In the genomic region with DNA sequence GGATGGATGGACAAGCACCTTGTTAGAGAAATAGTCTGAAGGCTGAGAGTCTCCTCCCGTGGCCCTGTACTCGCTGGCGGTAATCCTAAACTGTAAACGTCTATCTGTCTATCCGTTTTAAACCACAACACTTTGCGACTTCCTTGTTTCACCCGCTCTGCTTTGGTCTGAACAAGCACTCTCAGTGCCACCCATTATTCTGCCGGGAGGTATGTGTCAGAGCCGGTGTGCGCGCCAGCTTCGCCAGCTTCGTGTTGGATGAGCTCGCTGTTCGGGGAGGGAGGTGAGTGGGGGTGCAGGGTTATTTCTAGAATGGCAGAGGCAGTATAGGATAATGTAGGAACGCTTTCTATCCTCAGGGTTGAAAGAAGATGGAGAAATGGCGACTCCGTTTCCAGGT, we compare ENCODE assay signal across 10 mouse cellular contexts. TPM values are rescaled to one million over a fixed set of nuclear protein-coding genes. Genes with fewer than 3 reads are reported as not detected.
A peak's percentile ranks its signal among the peaks of the same experiment; 100 is the strongest.
DNase-seq lines count a peak whose midpoint lies in the region; ATAC-seq and TF ChIP-seq lines count a peak whose summit lies in the region.
"Had no signal": no experiment of that assay in that cellular context is flagged by ENCODE, and none has a peak within 500 bp of the region (broad histone marks: within the 10 kb centered on the region; RNA-seq: fewer than 3 reads in every experiment).

No protein-coding gene starts in this region.

- no peaks in the 10 kb centered on the region for H3K36me3 ChIP-seq in midbrain, embryonic 13.5 days
- H3K36me3 ChIP-seq in midbrain, postnatal 0 days (ENCODE audit: insufficient read depth, low read length) = no peaks in the 10 kb centered on the region
- H3K36me3 ChIP-seq: embryonic facial prominence, embryonic 12.5 days; heart, embryonic 13.5 days had no signal

- no peak for TF ChIP-seq CTCF in midbrain, postnatal 0 days (IDR thresholded peaks at IDR 0.05)
- TF ChIP-seq CTCF in bone marrow macrophage, adult 2 months (IDR thresholded peaks at IDR 0.05; ENCODE audit: low read depth, low read length) = no peak

- WGBS in midbrain, embryonic 13.5 days = 90% methylated on average over 18 of the region's 18 CpGs
- 85% methylated on average over 18 of the region's 18 CpGs for WGBS in midbrain, postnatal 0 days

- TF ChIP-seq POLR2A in bone marrow macrophage, adult 2 months (IDR thresholded peaks at IDR 0.05; ENCODE audit: borderline replicate concordance, low read depth, low read length) = no peak

- intact Hi-C loops in gastrocnemius, postnatal 14 days (cut with DNase I; ENCODE audit: low total_unique reads) = no loop called here

- H3K27me3 ChIP-seq in midbrain, embryonic 13.5 days = no peaks in the 10 kb centered on the region
- no peaks in the 10 kb centered on the region for H3K27me3 ChIP-seq in midbrain, postnatal 0 days (ENCODE audit: insufficient read depth, low read length)
- H3K27me3 ChIP-seq: embryonic facial prominence, embryonic 12.5 days had no signal

- peaks cover 36% of the 10 kb centered on the region for H3K4me1 ChIP-seq in midbrain, embryonic 13.5 days (replicated peaks)
- H3K4me1 ChIP-seq in midbrain, postnatal 0 days (ENCODE audit: insufficient read depth, low read length) = no peaks in the 10 kb centered on the region
- H3K4me1 ChIP-seq in bone marrow macrophage, adult 2 months (ENCODE audit: control insufficient read depth, insufficient read depth, low read length) = peaks cover 19% of the 10 kb centered on the region

- no peak overlapping the region for H3K9ac ChIP-seq in midbrain, embryonic 13.5 days (replicated peaks)
- no peak overlapping the region for H3K9ac ChIP-seq in midbrain, postnatal 0 days (replicated peaks; ENCODE audit: low read length, poor library complexity, severe bottlenecking)
- H3K9ac ChIP-seq: embryonic facial prominence, embryonic 12.5 days; heart, embryonic 13.5 days had no signal

- ATAC-seq in midbrain, embryonic 13.5 days = peak; percentile 24; the same call in 1 of the 2 replicates
- no peak for ATAC-seq in midbrain, postnatal 0 days (ENCODE audit: low FRiP score)

- DNase-seq in midbrain, postnatal 0 days (ENCODE audit: low spot score) = no peak
- DNase-seq in left cerebral cortex, adult 18-20 months (ENCODE audit: low spot score in 2 of 2) = peak; percentile 52 to 58
- DNase-seq in thymus, adult 18-20 months = peak; percentile 30 to 46
- DNase-seq in kidney, postnatal 36 days = no peak
- DNase-seq in urinary bladder, postnatal 25 days (ENCODE audit: low spot score) = no peak
- DNase-seq in gastrocnemius, postnatal 14 days = no peak

- peak overlapping the region; percentile 51 for H3K27ac ChIP-seq in midbrain, embryonic 13.5 days
- H3K27ac ChIP-seq in midbrain, postnatal 0 days (ENCODE audit: low read depth, low read length) = no peak overlapping the region
- H3K27ac ChIP-seq in bone marrow macrophage, adult 2 months (ENCODE audit: insufficient read depth, low read depth, low read length) = peak overlapping the region; percentile 63
- H3K27ac ChIP-seq: embryonic facial prominence, embryonic 12.5 days; heart, embryonic 13.5 days had no signal

- no peak overlapping the region for H3K4me3 ChIP-seq in midbrain, embryonic 13.5 days (replicated peaks)
- H3K4me3 ChIP-seq in midbrain, postnatal 0 days (ENCODE audit: low read depth, low read length) = no peak overlapping the region
- peak overlapping the region; percentile 47 for H3K4me3 ChIP-seq in bone marrow macrophage, adult 2 months (ENCODE audit: insufficient read depth, low read length)
- H3K4me3 ChIP-seq: embryonic facial prominence, embryonic 12.5 days had no signal

- H3K4me2 ChIP-seq in midbrain, embryonic 13.5 days (replicated peaks) = no peak overlapping the region
- H3K4me2 ChIP-seq in midbrain, postnatal 0 days (ENCODE audit: low read depth, low read length, poor library complexity, severe bottlenecking) = no peak overlapping the region
- H3K4me2 ChIP-seq: embryonic facial prominence, embryonic 12.5 days had no signal

- H3K9me3 ChIP-seq in midbrain, embryonic 13.5 days = no peaks in the 10 kb centered on the region
- H3K9me3 ChIP-seq in midbrain, postnatal 0 days (ENCODE audit: low read length) = no peaks in the 10 kb centered on the region
- H3K9me3 ChIP-seq: embryonic facial prominence, embryonic 12.5 days; heart, embryonic 13.5 days had no signal

RNA-seq across cellular contexts. Expression of gene Pgm2, which starts 48.0 kb away (rescaled TPM):
- 20.8 and 22.2 TPM in 2 replicates for polyA plus RNA-seq in midbrain, embryonic 13.5 days (2015; fragmentation: Nextera tagmentation; extraction: Ambion mirVana)
- 12.6 and 13.7 TPM in 2 replicates for total RNA-seq in midbrain, postnatal 0 days (2014; rRNA removed)
- 14.0 and 15.4 TPM in 2 replicates for polyA plus RNA-seq in midbrain, postnatal 0 days (2015; fragmentation: Nextera tagmentation; extraction: Ambion mirVana)
- 31.5 and 36.0 TPM in 2 replicates for polyA plus RNA-seq in bone marrow macrophage, adult 2 months (2012; ENCODE audit: insufficient read depth, insufficient read length, missing spikeins)
- total RNA-seq in left cerebral cortex, adult 18-20 months (2021) = 10 to 100 TPM in 1 of 2 experiments, 1 to 10 TPM in 1; 9.7 to 12.4 TPM
- total RNA-seq in gastrocnemius, postnatal 14 days (2021) = 1 to 10 TPM; 4.9 to 5.2 TPM

Comparison
In these comparisons a context has a peak if more than half of its experiments do, and no peak if none do; other contexts are left out.
1. DNase-seq: peak in left cerebral cortex, adult 18-20 months (2 of 2) and thymus, adult 18-20 months (2 of 2); none in midbrain, postnatal 0 days (single experiment), kidney, postnatal 36 days (0 of 2), urinary bladder, postnatal 25 days (single experiment) and gastrocnemius, postnatal 14 days (single experiment).